Mouse (Mus musculus): ENCODE data around the gene Rab35. TPM values are rescaled to one million over a fixed set of nuclear protein-coding genes. Genes with fewer than 3 reads are reported as not detected.

Gene Rab35
- total and polyA plus RNA-seq, 3 experiments = 33.8 to 62.2 (median 37.5) TPM

GRCm38 (mm10) chr5:115685126-115685525 is 53.4 kb downstream of the Rab35 start:
- TF ChIP-seq MEF2A (IDR thresholded peaks at IDR 0.05; ENCODE audit: borderline replicate concordance, low read depth, low read length) (no peak), POLR2AphosphoS2 (IDR thresholded peaks at IDR 0.05; ENCODE audit: low read depth, low read length) (no peak), EP300 (IDR thresholded peaks at IDR 0.05; ENCODE audit: low read length) (no peak), USF2 (conservative IDR thresholded peaks at IDR 0.05; ENCODE audit: low read depth, low read length) (no peak), CHD2 (IDR thresholded peaks at IDR 0.05; ENCODE audit: low read length) (no peak), RAD21 (IDR thresholded peaks at IDR 0.05; ENCODE audit: low read depth, low read length) (no peak), E2F4 (IDR thresholded peaks at IDR 0.05; ENCODE audit: insufficient replicate concordance, low read depth, low read length) (no peak)
- H3K4me2 ChIP-seq (ENCODE audit: insufficient read depth, low read depth, poor library complexity, severe bottlenecking) = no peak overlapping the region
- in situ Hi-C loops (cut with MboI; ENCODE audit: low pct_ligation_motif_present, low pct_unique_long_range_greater_than_20kb, low sequenced_read_pairs) (no loop called here), dilution Hi-C loops (cut with MboI; ENCODE audit: extremely low pct_ligation_motif_present, extremely low pct_unique_long_range_greater_than_20kb, low sequenced_read_pairs) (no loop called here)
- H3K4me3 ChIP-seq (replicated peaks in 1 of 3; ENCODE audit: low read depth in 2 of 3, low read length in 2 of 3, poor library complexity in 1 of 3) = no peak overlapping the region
- no peak for DNase-seq (ENCODE audit: extremely low read depth)
- no peaks in the 10 kb centered on the region for H3K27me3 ChIP-seq (replicated peaks)
- H3K36me3 ChIP-seq (replicated peaks in 1 of 2; ENCODE audit: control insufficient read depth in 1 of 2, insufficient read depth in 1 of 2, low read length in 1 of 2) = no peaks in the 10 kb centered on the region
- H3K27ac ChIP-seq (ENCODE audit: insufficient read depth, low read depth) = no peak overlapping the region
- H3K79me2 ChIP-seq (replicated peaks; ENCODE audit: control insufficient read depth, extremely low read depth, insufficient read depth, poor library complexity, severe bottlenecking) = no peaks in the 10 kb centered on the region
- H3K4me1 ChIP-seq (ENCODE audit: control insufficient read depth in 1 of 2, insufficient read depth in 2 of 2) = no peaks in the 10 kb centered on the region
- no peaks in the 10 kb centered on the region for H3K9me3 ChIP-seq (replicated peaks; ENCODE audit: low read length)
- H3K9ac ChIP-seq (ENCODE audit: insufficient read depth, low read depth) = no peak overlapping the region

GRCm38 (mm10) chr5:115686716-115687115 is 55.0 kb downstream of the Rab35 start:
- Histone ChIP-seq H3K9me3 (replicated peaks; ENCODE audit: low read length) (no peaks in the 10 kb centered on the region), H3K79me2 (replicated peaks; ENCODE audit: control insufficient read depth, extremely low read depth, insufficient read depth, poor library complexity, severe bottlenecking) (no peaks in the 10 kb centered on the region), H3K27me3 (replicated peaks) (peaks cover 1% of the 10 kb centered on the region), H3K9ac (ENCODE audit: insufficient read depth, low read depth) (no peak overlapping the region), H3K36me3 (replicated peaks in 1 of 2; ENCODE audit: control insufficient read depth in 1 of 2, insufficient read depth in 1 of 2, low read length in 1 of 2) (no peaks in the 10 kb centered on the region), H3K4me3 (replicated peaks in 1 of 3; ENCODE audit: low read depth in 2 of 3, low read length in 2 of 3, poor library complexity in 1 of 3) (no peak overlapping the region), H3K4me1 (ENCODE audit: control insufficient read depth in 1 of 2, insufficient read depth in 2 of 2) (no peaks in the 10 kb centered on the region), H3K4me2 (ENCODE audit: insufficient read depth, low read depth, poor library complexity, severe bottlenecking) (no peak overlapping the region), H3K27ac (ENCODE audit: insufficient read depth, low read depth) (no peak overlapping the region)
- TF ChIP-seq JUND (conservative IDR thresholded peaks at IDR 0.05; ENCODE audit: low read depth, low read length) (no peak), RCOR1 (conservative IDR thresholded peaks at IDR 0.05; ENCODE audit: low read depth, low read length) (no peak), TCF12 (IDR thresholded peaks at IDR 0.05; ENCODE audit: low read depth, low read length) (no peak), USF2 (conservative IDR thresholded peaks at IDR 0.05; ENCODE audit: low read depth, low read length) (no peak), KAT2A (IDR thresholded peaks at IDR 0.05; ENCODE audit: insufficient replicate concordance, low read length) (no peak), ETS1 (conservative IDR thresholded peaks at IDR 0.05; ENCODE audit: low read depth, low read length) (no peak), ZNF384 (IDR thresholded peaks at IDR 0.05; ENCODE audit: low read depth, low read length) (no peak), MAX (IDR thresholded peaks at IDR 0.05; ENCODE audit: low read length) (no peak), UBTF (IDR thresholded peaks at IDR 0.05; ENCODE audit: low read depth, low read length) (no peak), ZMIZ1 (IDR thresholded peaks at IDR 0.05; ENCODE audit: low read depth, low read length) (no peak), NRF1 (IDR thresholded peaks at IDR 0.05; ENCODE audit: low read depth, low read length) (no peak), SIN3A (IDR thresholded peaks at IDR 0.05; ENCODE audit: low read length) (no peak), HCFC1 (IDR thresholded peaks at IDR 0.05; ENCODE audit: low read depth, low read length) (no peak)
- in situ Hi-C loops (cut with MboI; ENCODE audit: low pct_ligation_motif_present, low pct_unique_long_range_greater_than_20kb, low sequenced_read_pairs) (no loop called here), dilution Hi-C loops (cut with MboI; ENCODE audit: extremely low pct_ligation_motif_present, extremely low pct_unique_long_range_greater_than_20kb, low sequenced_read_pairs) (no loop called here)
- DNase-seq (ENCODE audit: extremely low read depth) = no peak

Measured in CH12.LX (cell line).